Mouse (Mus musculus) forebrain, embryonic 13.5 days (tissue): ENCODE results near the gene Olfr49. TPM values are rescaled to one million over a fixed set of nuclear protein-coding genes. Genes with fewer than 3 reads are reported as not detected.

Experiments
- ATAC-seq: fragments of 200-750 bp; cut with Nextera tagmentation; 2 replicates; pipeline ENCODE4 v1.8.0; 2017
- H3K27ac ChIP-seq: fragments of 300-500 bp; sonication (generic); 2 replicates; pipeline ENCODE4 v1.5.1; 2015; ENCODE audit warnings: inconsistent platforms, mild to moderate bottlenecking, moderate library complexity
- H3K27me3 ChIP-seq: fragments of 300-500 bp; sonication (generic); 2 replicates; pipeline ENCODE4 v1.6.1; 2015; ENCODE audit warnings: mild to moderate bottlenecking, inconsistent platforms
- H3K36me3 ChIP-seq: fragments of 300-500 bp; sonication (generic); 2 replicates; pipeline ENCODE4 v1.6.1; 2015; ENCODE audit warnings: mild to moderate bottlenecking, inconsistent platforms; ENCODE audit not compliant: poor library complexity, severe bottlenecking
- H3K4me1 ChIP-seq: fragments of 300-500 bp; sonication (generic); 2 replicates; pipeline ENCODE4 v1.6.1; 2015; ENCODE audit warnings: inconsistent platforms
- H3K4me2 ChIP-seq: fragments of 300-500 bp; sonication (generic); 2 replicates; pipeline ENCODE4 v1.6.1; 2015; ENCODE audit warnings: inconsistent platforms, mild to moderate bottlenecking, moderate library complexity
- H3K4me3 ChIP-seq: fragments of 300-500 bp; sonication (generic); 2 replicates; pipeline ENCODE4 v1.5.1; 2015; ENCODE audit warnings: mild to moderate bottlenecking, inconsistent platforms
- H3K9ac ChIP-seq: fragments of 300-500 bp; sonication (generic); 2 replicates; pipeline ENCODE4 v1.6.1; 2015; ENCODE audit warnings: mild to moderate bottlenecking, inconsistent platforms
- H3K9me3 ChIP-seq: fragments of 300-500 bp; sonication (generic); replicated peaks from 2 replicates; pipeline ENCODE4 v1.6.1; 2016; ENCODE audit warnings: inconsistent platforms
- WGBS: fragments of 180-500 bp; shearing (Covaris S2); methylation state at CpG from one replicate; pipeline ENCODE4 v1.1.7; 2015; 5-methylcytosine and 5-hydroxymethylcytosine counted together
- polyA plus RNA-seq: library from polyadenylated mRNA; unstranded; fragments of >200 nt; fragmentation: Nextera tagmentation; extraction: Ambion mirVana; gene quantifications from 2 replicates; pipeline ENCODE4 v1.2.1, GENCODE M21; 2015

Olfr49 gene
- polyA plus RNA-seq, 1 experiment from 2014 or later = not detected

GRCm38 (mm10) chr14:54259722-54260085, 25.0 kb downstream of the Olfr49 start:
- WGBS = 26% methylated on average over 8 of the region's 8 CpGs
- no peak for ATAC-seq
- Histone ChIP-seq H3K4me3 (peak overlapping the region; percentile 53), H3K4me1 (peaks cover 26% of the 10 kb centered on the region), H3K9me3 (no peaks in the 10 kb centered on the region), H3K27ac (no peak overlapping the region), H3K36me3 (0 out of 2 replicates have a peak, but pooled peaks cover 8% of the 10 kb centered on the region), H3K9ac (peak overlapping the region; percentile 70), H3K27me3 (0 out of 2 replicates have a peak, but pooled peaks cover 4% of the 10 kb centered on the region), H3K4me2 (peak overlapping the region; percentile 88)

GRCm38 (mm10) chr14:54259003-54259721, 25.6 kb downstream of the Olfr49 start:
- under 1% methylated on average over 35 of the region's 35 CpGs for WGBS
- Histone ChIP-seq H3K4me1 (peaks cover 31% of the 10 kb centered on the region), H3K27ac (no peak overlapping the region), H3K4me2 (peak overlapping the region; percentile 88), H3K9me3 (no peaks in the 10 kb centered on the region), H3K36me3 (0 out of 2 replicates have a peak, but pooled peaks cover 6% of the 10 kb centered on the region), H3K4me3 (peak overlapping the region; percentile 53), H3K27me3 (0 out of 2 replicates have a peak, but pooled peaks cover 4% of the 10 kb centered on the region), H3K9ac (peak overlapping the region; percentile 70)
- peak; percentile 93 for ATAC-seq

GRCm38 (mm10) chr14:54258131-54258670, 26.5 kb downstream of the Olfr49 start:
- 0 out of 2 replicates have a peak, but pooled peaks cover 4% of the 10 kb centered on the region for H3K27me3 ChIP-seq
- H3K36me3 ChIP-seq = no peaks in the 10 kb centered on the region
- H3K4me2 ChIP-seq = no peak overlapping the region
- no peak overlapping the region for H3K27ac ChIP-seq
- H3K9me3 ChIP-seq = no peaks in the 10 kb centered on the region
- H3K4me3 ChIP-seq = peak overlapping the region; percentile 53; the same call in 1 of the 2 replicates
- 71% methylated on average over 7 of the region's 7 CpGs for WGBS
- H3K9ac ChIP-seq = no peak overlapping the region
- no peak for ATAC-seq
- H3K4me1 ChIP-seq = peaks cover 31% of the 10 kb centered on the region

- Histone ChIP-seq H3K36me3 (no peaks in the 10 kb centered on the region), H3K27me3 (no peaks in the 10 kb centered on the region), H3K4me1 (peaks cover 50% of the 10 kb centered on the region), H3K4me2 (peak overlapping the region; percentile 72), H3K4me3 (peak overlapping the region; percentile 76), H3K27ac (no peak overlapping the region), H3K9me3 (no peaks in the 10 kb centered on the region), H3K9ac (peak overlapping the region; percentile 70)
- ATAC-seq = no peak
- WGBS = 68% methylated on average over 12 of the region's 12 CpGs
These were observed 30.0 kb downstream of the Olfr49 start for GRCm38 (mm10) chr14:54254670-54255202.

- WGBS = under 1% methylated on average over 39 of the region's 39 CpGs
These were observed 30.9 kb downstream of the Olfr49 start, which contains the start of the genes Dad1 and Abhd4 for GRCm38 (mm10) chr14:54253741-54254291. Gene Dad1 (minus strand): TSS chr14:54254104. Gene Abhd4 (plus strand): TSS chr14:54254188.

GRCm38 (mm10) chr14:54250122-54250521, 34.6 kb downstream of the Olfr49 start:
- no peak for ATAC-seq
- no peak overlapping the region for H3K27ac ChIP-seq
- peaks cover 19% of the 10 kb centered on the region; the same call in 1 of the 2 replicates for H3K36me3 ChIP-seq
- H3K9me3 ChIP-seq = no peaks in the 10 kb centered on the region
- peaks cover 43% of the 10 kb centered on the region for H3K4me1 ChIP-seq
- no peak overlapping the region for H3K9ac ChIP-seq
- no peak overlapping the region for H3K4me3 ChIP-seq
- no peak overlapping the region for H3K4me2 ChIP-seq
- WGBS = 78% methylated on average over 4 of the region's 4 CpGs
- H3K27me3 ChIP-seq = no peaks in the 10 kb centered on the region

More at GRCm38 (mm10) chr14:54253741-54254291, 30.9 kb downstream of the Olfr49 start, which contains the start of the genes Dad1 and Abhd4:
- Histone ChIP-seq H3K4me3 (peak within 1 kb of the TSS; percentile 76), H3K9me3 (no peaks in the 10 kb centered on the region), H3K27ac (peak within 1 kb of the TSS; percentile 76), H3K36me3 (no peaks in the 10 kb centered on the region), H3K9ac (peak within 1 kb of the TSS; percentile 80), H3K27me3 (no peaks in the 10 kb centered on the region), H3K4me2 (peak within 1 kb of the TSS; percentile 80), H3K4me1 (peaks cover 48% of the 10 kb centered on the region)
- peak; percentile 100 for ATAC-seq

GRCm38 (mm10) chr14:54249326-54249725, 35.4 kb downstream of the Olfr49 start:
- no peak for ATAC-seq
- Histone ChIP-seq H3K4me3 (no peak overlapping the region), H3K9ac (no peak overlapping the region), H3K27me3 (no peaks in the 10 kb centered on the region), H3K9me3 (no peaks in the 10 kb centered on the region), H3K4me2 (no peak overlapping the region), H3K4me1 (peaks cover 35% of the 10 kb centered on the region), H3K27ac (no peak overlapping the region), H3K36me3 (peaks cover 19% of the 10 kb centered on the region; the same call in 1 of the 2 replicates)
- WGBS = 83% methylated on average over 9 of the region's 9 CpGs

GRCm38 (mm10) chr14:54246232-54246631, 38.5 kb downstream of the Olfr49 start:
- Histone ChIP-seq H3K27ac (no peak overlapping the region), H3K9ac (no peak overlapping the region), H3K4me2 (no peak overlapping the region), H3K27me3 (no peaks in the 10 kb centered on the region), H3K4me3 (no peak overlapping the region), H3K9me3 (0 out of 2 replicates have a peak, but pooled peaks cover 4% of the 10 kb centered on the region), H3K4me1 (peaks cover 24% of the 10 kb centered on the region), H3K36me3 (peaks cover 35% of the 10 kb centered on the region)
- no peak for ATAC-seq
- 92% methylated on average over 3 of the region's 3 CpGs for WGBS

GRCm38 (mm10) chr14:54244183-54244582, 40.6 kb downstream of the Olfr49 start:
- Histone ChIP-seq H3K4me3 (no peak overlapping the region), H3K9ac (no peak overlapping the region), H3K4me2 (no peak overlapping the region), H3K9me3 (0 out of 2 replicates have a peak, but pooled peaks cover 4% of the 10 kb centered on the region), H3K36me3 (peaks cover 44% of the 10 kb centered on the region), H3K27me3 (no peaks in the 10 kb centered on the region), H3K27ac (0 out of 2 replicates have a peak overlapping the region, but pooled peaks have one; percentile 3), H3K4me1 (peaks cover 7% of the 10 kb centered on the region; the same call in 1 of the 2 replicates)
- no peak for ATAC-seq
- 33% methylated on average over 3 of the region's 3 CpGs for WGBS

GRCm38 (mm10) chr14:54240542-54240941, 44.2 kb downstream of the Olfr49 start:
- Histone ChIP-seq H3K4me2 (no peak overlapping the region), H3K27ac (no peak overlapping the region), H3K4me1 (peaks cover 7% of the 10 kb centered on the region; the same call in 1 of the 2 replicates), H3K27me3 (no peaks in the 10 kb centered on the region), H3K36me3 (peaks cover 32% of the 10 kb centered on the region), H3K9ac (no peak overlapping the region), H3K4me3 (no peak overlapping the region), H3K9me3 (0 out of 2 replicates have a peak, but pooled peaks cover 4% of the 10 kb centered on the region)
- ATAC-seq = no peak
- WGBS = 86% methylated on average over 5 of the region's 5 CpGs

GRCm38 (mm10) chr14:54239002-54239736, 45.6 kb downstream of the Olfr49 start:
- H3K27me3 ChIP-seq = no peaks in the 10 kb centered on the region
- no peak overlapping the region for H3K27ac ChIP-seq

More at GRCm38 (mm10) chr14:54239002-54239736, 45.6 kb downstream of the Olfr49 start:
- peaks cover 46% of the 10 kb centered on the region for H3K36me3 ChIP-seq
- H3K4me3 ChIP-seq = no peak overlapping the region
- H3K9me3 ChIP-seq = 0 out of 2 replicates have a peak, but pooled peaks cover 4% of the 10 kb centered on the region
- H3K9ac ChIP-seq = no peak overlapping the region
- peaks cover 5% of the 10 kb centered on the region; the same call in 1 of the 2 replicates for H3K4me1 ChIP-seq
- peak; percentile 67 for ATAC-seq
- WGBS = 15% methylated on average over 7 of the region's 7 CpGs
- H3K4me2 ChIP-seq = no peak overlapping the region
